Mouse (Mus musculus): ENCODE measurements at regions not wholly inside any gene's neighbourhood (a gene's known extent, or its start where the extent isn't known, plus 50 kb on each side); places are given as distances from the start of the nearest gene placed in this dataset.
A peak's percentile ranks its signal among the peaks of the same experiment; 100 is the strongest.

- no peak for DNase-seq
These were observed 202.5 kb downstream of the Arhgef10l start for GRCm38 (mm10) chr4:140463296-140463695.

- DNase-seq, result peak; percentile 80
These were observed 204.5 kb downstream of the Arhgef10l start for GRCm38 (mm10) chr4:140461317-140461716.

GRCm38 (mm10) chr4:140449062-140449461 is 202.5 kb upstream of the Igsf21 start:
- DNase-seq, result peak; percentile 58

- no peak for DNase-seq
These were observed 199.9 kb upstream of the Igsf21 start for GRCm38 (mm10) chr4:140446455-140446854.

- DNase-seq, result no peak
These were observed 199.3 kb upstream of the Igsf21 start for GRCm38 (mm10) chr4:140445931-140446330.

GRCm38 (mm10) chr4:140443221-140443620 is 196.6 kb upstream of the Igsf21 start:
- no peak for DNase-seq

GRCm38 (mm10) chr4:140441805-140442204 is 195.2 kb upstream of the Igsf21 start:
- DNase-seq, result no peak

GRCm38 (mm10) chr4:140439856-140440255 is 193.3 kb upstream of the Igsf21 start:
- no peak for DNase-seq

GRCm38 (mm10) chr4:140436030-140436429 is 189.4 kb upstream of the Igsf21 start:
- DNase-seq, result no peak

GRCm38 (mm10) chr4:140433744-140434542 is 187.4 kb upstream of the Igsf21 start:
- no peak for DNase-seq

GRCm38 (mm10) chr4:140432101-140432500 is 185.5 kb upstream of the Igsf21 start:
- DNase-seq, result no peak

GRCm38 (mm10) chr4:140427039-140427438 is 180.5 kb upstream of the Igsf21 start:
- DNase-seq, result no peak

- DNase-seq, result peak; percentile 65
These were observed 177.2 kb upstream of the Igsf21 start for GRCm38 (mm10) chr4:140423791-140424190.

- DNase-seq, result no peak
These were observed 175.5 kb upstream of the Igsf21 start for GRCm38 (mm10) chr4:140421926-140422585.

- DNase-seq, result no peak
These were observed 173.3 kb upstream of the Igsf21 start for GRCm38 (mm10) chr4:140419720-140420412.

- DNase-seq, result peak; percentile 29
These were observed 165.8 kb upstream of the Igsf21 start for GRCm38 (mm10) chr4:140412312-140412930.

- DNase-seq, result no peak
These were observed 161.9 kb upstream of the Igsf21 start for GRCm38 (mm10) chr4:140408446-140408845.

GRCm38 (mm10) chr4:140406913-140407312 is 160.3 kb upstream of the Igsf21 start:
- DNase-seq, result no peak

- DNase-seq, result no peak
These were observed 159.7 kb upstream of the Igsf21 start for GRCm38 (mm10) chr4:140405993-140406881.

- no peak for DNase-seq
These were observed 158.8 kb upstream of the Igsf21 start for GRCm38 (mm10) chr4:140405427-140405826.

- no peak for DNase-seq
These were observed 156.5 kb upstream of the Igsf21 start for GRCm38 (mm10) chr4:140403128-140403527.

GRCm38 (mm10) chr4:140402319-140402718 is 155.7 kb upstream of the Igsf21 start:
- DNase-seq, result no peak

All from right cerebral cortex, postnatal 14 days (tissue).